Mouse (Mus musculus) gastrocnemius, adult 8-10 months (tissue): Measurements from ENCODE around the gene Sdhd. TPM values are rescaled to one million over a fixed set of nuclear protein-coding genes. Genes with fewer than 3 reads are reported as not detected.
"Not testable (repeated sequence)": the region's sequence is repeated elsewhere in the genome, so short reads cannot be mapped to it uniquely, and the experiment has no call there.

Source experiments
- DNase-seq, 2 experiments: peaks; one replicate each; pipeline ENCODE4 v3.0.0; 2022; ENCODE audit warnings: low spot score in 2 of 2
- total RNA-seq, 4 experiments: library from RNA; stranded (reverse); gene quantifications; 2 replicates each; pipeline ENCODE4 v1.2.4; 2022

The Sdhd gene
- 100 to 1,000 TPM; 290 to 337 (median 311) TPM for total RNA-seq

DNA sequence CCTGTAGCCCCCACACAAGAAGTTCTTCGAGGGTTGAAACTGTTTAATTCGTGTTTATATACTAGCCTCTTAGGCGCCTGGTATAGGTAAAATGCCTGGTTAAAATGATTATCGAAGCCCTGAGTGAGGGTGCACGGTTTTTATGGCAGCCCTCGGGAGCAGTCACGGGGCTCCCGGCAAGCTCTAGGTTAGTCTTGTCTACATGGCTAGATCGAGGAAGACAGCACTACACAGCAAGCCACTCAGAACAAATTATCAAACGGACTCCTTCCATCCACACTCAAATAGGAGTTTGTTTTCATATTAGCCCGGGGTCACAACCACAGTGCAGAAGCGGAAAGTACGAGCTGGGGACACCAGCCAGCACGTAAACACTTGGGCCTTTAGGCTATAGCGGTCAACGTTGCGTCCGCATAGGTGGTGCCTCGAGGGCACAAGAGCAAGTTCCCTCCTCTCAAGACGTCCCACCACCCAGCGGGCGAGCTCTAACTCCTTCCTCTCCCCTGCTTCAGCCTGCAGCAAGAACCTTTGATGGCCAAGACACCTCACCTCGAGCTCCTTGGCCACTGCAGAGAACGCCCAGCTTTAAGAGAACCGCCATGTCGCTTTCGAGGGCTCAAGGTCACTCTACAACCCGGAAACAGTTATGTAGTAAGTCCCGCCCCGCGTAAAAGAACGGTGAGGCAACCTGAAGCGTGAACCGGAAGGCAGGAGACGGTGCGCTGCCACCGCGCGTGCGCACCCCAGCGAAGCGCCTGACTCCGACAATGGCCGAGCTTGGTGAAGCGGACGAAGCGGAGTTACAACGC, at the start of gene Sdhd, which contains the start of gene Timm8b:
Gene Sdhd (minus strand): TSS at position 624 of the 809 bp plus-strand sequence.
Gene Timm8b (plus strand): TSS at position 722 of the 809 bp plus-strand sequence.
- DNase-seq, result peak; percentile 86 to 91

DNA sequence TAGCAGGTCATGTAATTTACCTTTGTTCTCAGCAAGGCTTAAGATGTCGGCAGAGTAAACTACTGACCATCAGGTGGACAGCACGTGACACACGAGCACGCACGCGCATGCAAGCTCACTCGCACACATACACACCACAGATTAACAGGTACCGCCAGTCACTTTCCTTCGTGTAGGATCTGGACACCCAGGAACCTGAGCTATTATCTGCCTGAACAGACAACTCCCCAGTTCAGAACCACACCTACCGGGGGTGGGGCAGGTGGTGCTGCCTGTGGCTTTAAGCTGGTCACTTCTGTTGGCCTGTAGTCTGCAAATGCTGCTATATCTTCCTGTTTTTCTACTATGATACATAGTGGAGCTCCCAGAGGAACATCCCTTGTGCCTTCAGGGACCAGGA, 46.9 kb upstream of the Sdhd start:
- no peak for DNase-seq

GRCm38 (mm10) chr9:50646826-50647370, 43.3 kb upstream of the Sdhd start:
- DNase-seq, result peak in 1 of 2 experiments; percentile 9

GRCm38 (mm10) chr9:50634270-50634669, 30.7 kb upstream of the Sdhd start:
- DNase-seq, result no peak

GRCm38 (mm10) chr9:50633059-50633458, 29.4 kb upstream of the Sdhd start:
- no peak for DNase-seq

DNA sequence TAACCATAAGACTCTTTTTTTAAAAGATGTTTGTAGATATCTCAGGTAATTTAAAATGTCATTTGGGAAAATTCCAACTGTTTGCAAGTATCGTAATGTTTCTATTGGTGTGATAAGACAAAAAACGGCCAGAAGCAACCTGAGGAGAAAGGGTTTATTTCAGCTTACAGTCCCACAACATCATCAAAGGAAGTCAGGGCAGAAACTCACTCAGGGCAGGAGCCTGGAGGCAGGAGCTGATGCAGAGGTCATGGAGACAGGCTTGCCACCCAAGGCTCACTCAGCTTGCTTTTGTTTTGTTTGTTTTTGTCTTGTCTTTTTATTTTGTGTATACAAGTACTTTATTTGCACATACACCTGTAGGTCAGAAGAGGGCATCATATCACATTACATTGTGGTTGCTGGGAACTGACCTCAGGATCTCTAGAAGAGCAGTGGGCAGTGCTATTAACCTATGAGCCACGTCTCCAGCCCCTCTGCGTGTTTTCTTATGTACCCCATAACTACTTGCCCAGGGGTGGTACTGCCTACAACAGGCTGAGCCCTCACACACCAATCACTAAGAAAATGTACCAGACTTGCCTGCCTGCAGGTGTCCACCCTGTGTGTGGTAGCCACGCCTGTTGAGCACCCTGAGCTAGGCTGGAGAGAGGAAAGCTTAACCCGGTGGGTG, 28.5 kb upstream of the Sdhd start:
- DNase-seq, result no peak

GRCm38 (mm10) chr9:50630903-50631302, 27.3 kb upstream of the Sdhd start:
- DNase-seq, result not testable (repeated sequence)

GRCm38 (mm10) chr9:50617794-50618330, 14.2 kb upstream of the Sdhd start:
- no peak for DNase-seq

DNA sequence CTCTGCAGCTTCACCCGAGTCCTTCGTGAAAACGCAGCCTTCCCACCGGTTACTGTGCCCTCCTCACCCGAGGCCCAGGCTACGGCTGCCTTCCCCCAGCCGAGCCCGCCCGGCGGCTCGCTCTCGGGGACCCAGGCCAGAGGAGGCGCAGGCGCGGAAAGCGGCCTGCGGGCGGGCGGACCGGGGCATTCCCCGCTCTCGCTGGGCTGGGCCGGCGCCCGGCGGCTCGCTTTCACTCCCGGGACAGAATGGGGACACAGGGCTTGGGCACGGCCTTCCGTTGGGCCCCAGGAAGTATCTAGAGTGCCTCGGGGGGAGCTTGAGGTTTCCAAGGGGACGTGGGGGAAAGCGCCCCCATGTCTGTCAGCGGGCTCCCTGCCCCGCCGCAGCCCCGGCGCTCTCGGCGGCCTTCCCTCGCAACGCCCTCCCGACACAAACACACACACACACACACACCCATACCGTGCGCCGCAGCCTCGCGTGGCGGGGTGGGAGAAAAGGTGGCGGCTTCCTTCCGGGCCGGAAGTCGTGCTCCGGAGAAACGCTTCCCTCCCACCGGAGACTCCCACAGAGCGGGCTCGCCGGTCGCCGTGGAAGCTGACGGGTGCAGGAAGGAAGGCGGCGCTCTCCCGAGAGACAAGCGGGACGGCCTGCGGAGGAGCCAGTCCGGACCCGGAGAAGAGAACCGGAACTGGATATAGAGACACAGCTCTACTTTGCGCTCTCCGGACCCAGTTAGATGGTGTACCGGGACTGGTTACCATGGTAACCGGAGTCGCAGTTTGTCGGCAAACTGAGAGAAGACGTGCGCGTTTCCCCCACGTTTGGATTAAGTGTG, 13.4 kb upstream of the Sdhd start, which contains the start of the genes Pih1d2 and Nkapd1:
Gene Pih1d2 (plus strand): TSS at position 556 of the 838 bp plus-strand sequence.
Gene Nkapd1 (minus strand): TSS at position 699 of the 838 bp plus-strand sequence.
- DNase-seq, result peak; percentile 78

DNA sequence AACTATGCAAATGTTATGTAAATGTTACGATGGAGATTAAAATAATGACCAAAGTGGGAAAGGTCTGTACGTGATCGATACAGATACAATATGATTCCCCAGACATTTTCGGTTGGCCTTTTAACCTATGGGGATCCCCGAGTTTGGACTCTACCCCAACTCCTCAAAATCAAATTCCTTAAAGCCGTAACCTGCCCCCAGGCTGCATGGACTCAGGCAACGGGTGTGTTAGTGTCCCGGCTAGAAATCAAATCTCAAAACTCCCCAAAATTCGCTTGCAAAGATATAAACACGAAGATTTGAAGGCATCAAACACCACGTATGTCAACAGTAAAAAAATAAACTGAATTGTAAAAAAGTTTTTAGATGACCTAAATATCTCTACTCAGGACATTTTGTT, 12.5 kb upstream of the Sdhd start:
- DNase-seq, result no peak

GRCm38 (mm10) chr9:50612115-50612514, 8.5 kb upstream of the Sdhd start:
- DNase-seq, result no peak

GRCm38 (mm10) chr9:50604338-50604737, 726 bp upstream of the Sdhd start:
- DNase-seq, result no peak

DNA sequence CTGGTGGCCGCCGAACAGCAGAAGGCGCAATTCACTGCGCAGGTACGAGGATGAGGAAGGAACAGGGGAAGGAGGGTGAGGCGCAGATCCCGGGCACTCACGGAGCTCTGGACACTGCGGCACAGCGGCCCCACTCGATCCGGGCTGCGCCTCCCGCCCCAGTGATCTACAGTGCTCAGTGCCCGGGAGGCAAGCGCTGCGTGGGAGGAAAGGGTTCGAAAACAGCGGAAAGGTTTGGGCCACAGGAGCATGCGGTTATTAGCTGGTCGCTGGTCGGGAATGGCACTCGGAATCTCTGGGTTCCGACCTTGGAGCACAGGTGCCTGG, 349 bp upstream of the Sdhd start:
- no peak for DNase-seq

DNA sequence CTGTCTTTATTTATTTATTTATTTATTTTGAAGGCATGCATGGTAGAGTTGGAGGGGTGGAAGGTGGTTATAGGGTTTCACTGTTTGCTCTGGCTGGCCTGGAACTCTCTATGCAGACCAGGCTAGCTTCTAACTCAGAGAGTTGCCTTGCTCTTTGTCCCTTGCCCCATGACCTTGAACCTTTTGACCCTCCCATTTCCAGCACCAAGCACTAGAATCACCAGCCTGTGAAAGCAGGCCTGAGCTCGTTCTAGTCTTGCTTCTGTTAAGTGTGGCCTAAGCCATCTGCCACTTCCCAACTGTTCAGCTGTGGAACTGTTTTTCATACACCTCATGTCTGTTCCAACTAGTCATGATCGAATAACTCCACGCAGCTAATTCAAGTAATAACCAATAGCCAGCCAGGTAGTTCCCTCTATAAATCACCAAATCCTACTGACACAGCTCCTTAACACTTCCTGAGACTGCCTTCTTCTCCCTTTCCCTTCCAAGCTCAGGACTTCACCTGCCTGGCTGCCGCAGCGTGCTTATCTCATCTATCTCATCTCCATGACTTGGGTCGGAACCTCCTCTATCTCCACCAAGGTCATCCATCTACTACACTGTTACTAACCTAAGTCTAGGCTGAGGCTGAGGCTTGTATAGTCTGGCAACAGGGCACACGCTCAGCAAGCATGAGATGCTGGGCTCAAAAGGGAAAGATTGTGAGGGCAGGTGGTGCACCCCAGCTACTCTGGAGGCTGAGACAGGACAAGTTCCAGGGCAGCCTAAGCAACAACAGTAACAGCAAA, 1.4 kb downstream of the Sdhd start:
- DNase-seq, result no peak

- DNase-seq, result no peak
Measured at GRCm38 (mm10) chr9:50601536-50601935, 2.1 kb downstream of the Sdhd start.

DNA sequence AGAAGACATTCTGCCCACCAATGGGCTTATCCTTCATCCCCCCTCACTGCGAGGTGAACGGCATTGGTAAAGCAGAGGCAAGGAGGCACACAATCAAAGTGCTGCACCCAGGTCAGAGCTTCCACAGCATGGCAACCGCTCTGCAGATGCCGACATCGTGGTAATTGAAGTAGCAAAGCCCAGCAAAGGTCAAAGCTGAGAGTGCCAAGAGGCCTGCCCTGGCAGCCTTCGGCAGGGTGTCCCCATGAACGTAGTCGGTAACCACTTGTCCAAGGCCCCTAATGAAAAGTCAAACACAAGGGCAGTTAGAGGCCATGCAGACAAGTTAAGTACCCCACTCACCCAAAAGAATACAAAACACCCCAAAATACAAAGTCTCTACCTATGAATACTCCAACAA, 6.6 kb downstream of the Sdhd start:
- peak; percentile 34 to 64 for DNase-seq

DNA sequence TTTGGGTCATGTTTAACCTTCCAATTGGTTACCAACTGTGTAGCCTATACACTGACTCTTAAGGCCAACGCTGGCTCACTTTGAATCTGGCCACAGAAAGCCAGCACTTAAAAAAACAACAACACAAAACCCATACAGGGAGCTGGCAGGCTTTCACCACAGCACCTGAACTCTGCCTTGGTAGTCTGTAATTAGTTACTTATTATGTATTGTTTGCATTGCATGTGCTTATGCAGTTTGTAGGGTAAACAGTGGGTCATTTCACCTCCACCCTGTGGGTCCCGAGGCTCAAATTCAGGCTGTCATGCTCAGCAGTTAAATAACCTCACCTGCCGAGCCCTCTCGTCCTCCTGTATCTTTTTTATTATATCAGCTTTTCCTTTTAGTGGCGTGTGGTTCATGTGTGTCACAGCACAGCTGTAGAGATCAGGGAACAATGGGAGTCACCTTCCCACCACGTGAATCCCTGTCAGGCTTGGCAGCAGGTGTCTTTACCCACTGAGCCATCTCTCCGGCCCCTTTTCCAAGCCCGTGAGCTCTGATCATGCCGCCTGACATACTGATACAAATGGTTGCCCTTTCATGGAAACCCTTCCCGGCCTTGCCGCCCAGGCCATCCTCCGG, 8.7 kb downstream of the Sdhd start:
- no peak for DNase-seq

DNA sequence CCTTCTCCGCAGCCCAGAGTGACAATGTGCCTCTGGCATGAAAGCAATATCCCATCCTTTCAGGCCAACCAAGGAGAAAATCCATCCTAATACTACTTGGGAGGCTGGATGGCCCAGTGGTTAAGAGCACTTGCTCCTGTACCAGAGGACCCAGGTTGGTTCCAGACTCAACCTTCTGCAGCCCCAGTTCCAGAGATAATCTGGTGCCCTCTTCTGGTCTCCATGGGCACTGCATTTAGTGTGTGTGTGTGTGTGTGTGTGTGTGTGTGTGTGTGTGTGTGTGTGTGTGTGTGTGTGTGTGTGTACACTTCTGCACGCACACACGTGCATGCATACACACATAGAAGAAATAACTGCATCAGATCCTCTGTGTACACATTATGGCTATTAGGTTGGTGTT, 10.1 kb downstream of the Sdhd start:
- no peak for DNase-seq

- DNase-seq, result no peak
Measured at GRCm38 (mm10) chr9:50592955-50593354, 10.7 kb downstream of the Sdhd start.
